Mouse (Mus musculus): ENCODE measurements around the gene Hist2h2ab. TPM values are rescaled to one million over a fixed set of nuclear protein-coding genes. Genes with fewer than 3 reads are reported as not detected.
"Not testable (repeated sequence)": the region's sequence is repeated elsewhere in the genome, so short reads cannot be mapped to it uniquely, and the experiment has no call there.

Hist2h2ab gene
- polyA plus RNA-seq, 1 experiment from 2014 or later = not detected

DNA sequence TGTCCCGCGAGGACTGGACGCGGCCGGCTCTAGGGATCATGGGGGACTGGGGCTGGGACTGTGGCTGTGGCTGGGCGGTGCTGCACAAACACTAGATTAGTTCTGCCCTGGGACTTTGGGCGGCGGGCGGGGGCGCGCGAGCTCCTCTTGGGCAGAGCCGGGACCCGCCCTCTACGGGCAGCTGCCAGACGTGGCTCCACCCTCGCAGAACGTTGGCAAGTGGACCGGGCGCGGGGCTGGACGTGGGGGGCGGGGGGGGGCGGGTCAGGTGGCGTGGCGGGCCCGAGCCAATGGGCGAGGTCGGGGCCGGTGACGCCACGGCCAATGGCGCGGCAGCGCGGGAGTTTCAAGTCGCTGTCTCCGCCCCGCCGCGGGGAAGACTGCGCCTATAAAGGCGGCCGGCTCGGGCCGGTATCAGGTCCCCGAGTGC lies 26.8 kb downstream of the Hist2h2ab start, which contains the start of gene Hist2h3c1:
Hist2h3c1 (plus strand) TSS at position 259 of the 430 bp plus-strand sequence.
- WGBS = no CpG with 5 or more reads among the region's 47 CpGs
- H3K4me1 ChIP-seq = peaks cover 64% of the 10 kb centered on the region
- H3K36me3 ChIP-seq (replicated peaks); H3K9me3 ChIP-seq; H3K27me3 ChIP-seq (ENCODE audit: poor library complexity, severe bottlenecking); DNase-seq (ENCODE audit: extremely low spot score, low spot score): not testable (repeated sequence)
- H3K27ac ChIP-seq = peak within 1 kb of the TSS; percentile 91
- peak within 1 kb of the TSS; percentile 57 for H3K4me3 ChIP-seq

DNA sequence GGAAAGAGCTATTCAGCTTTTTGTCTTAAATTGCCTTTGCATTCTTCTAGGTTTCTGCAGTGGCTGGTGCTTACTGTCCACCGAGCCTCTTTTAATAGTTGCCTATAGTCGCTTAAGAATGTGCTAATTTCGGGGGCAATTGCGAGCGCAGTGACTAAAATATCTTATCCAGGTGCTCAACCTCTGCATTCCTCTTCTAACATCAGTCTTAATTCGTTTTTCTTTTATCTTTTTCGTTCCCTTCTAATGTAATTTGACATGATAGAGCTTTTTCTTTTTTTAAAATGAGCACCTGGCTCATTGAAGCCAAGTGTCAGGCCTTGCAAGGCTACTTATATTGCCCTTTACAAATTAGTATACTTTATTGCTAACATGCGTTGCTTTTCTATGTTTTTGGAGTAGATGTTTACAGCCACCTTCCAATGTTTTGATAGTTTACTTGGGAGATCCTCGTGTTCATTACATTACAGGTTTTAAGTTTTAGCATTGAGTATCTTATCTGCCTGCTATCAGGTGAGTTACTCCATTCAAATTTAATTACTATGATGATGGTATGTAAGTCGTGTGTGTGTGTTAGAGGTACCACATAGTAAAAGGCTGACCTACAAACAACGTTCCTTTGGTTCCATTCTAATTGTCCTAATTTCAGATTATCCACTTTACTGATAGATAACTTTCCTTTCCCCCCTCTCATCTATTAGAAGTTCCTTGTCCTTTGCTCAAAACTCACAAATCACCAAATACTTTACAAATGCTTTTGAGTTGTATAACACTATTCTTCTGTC lies 27.9 kb downstream of the Hist2h2ab start:
- no peak for DNase-seq (ENCODE audit: extremely low spot score, low spot score)
- peaks cover 61% of the 10 kb centered on the region for H3K4me1 ChIP-seq
- no peaks in the 10 kb centered on the region for H3K9me3 ChIP-seq

DNA sequence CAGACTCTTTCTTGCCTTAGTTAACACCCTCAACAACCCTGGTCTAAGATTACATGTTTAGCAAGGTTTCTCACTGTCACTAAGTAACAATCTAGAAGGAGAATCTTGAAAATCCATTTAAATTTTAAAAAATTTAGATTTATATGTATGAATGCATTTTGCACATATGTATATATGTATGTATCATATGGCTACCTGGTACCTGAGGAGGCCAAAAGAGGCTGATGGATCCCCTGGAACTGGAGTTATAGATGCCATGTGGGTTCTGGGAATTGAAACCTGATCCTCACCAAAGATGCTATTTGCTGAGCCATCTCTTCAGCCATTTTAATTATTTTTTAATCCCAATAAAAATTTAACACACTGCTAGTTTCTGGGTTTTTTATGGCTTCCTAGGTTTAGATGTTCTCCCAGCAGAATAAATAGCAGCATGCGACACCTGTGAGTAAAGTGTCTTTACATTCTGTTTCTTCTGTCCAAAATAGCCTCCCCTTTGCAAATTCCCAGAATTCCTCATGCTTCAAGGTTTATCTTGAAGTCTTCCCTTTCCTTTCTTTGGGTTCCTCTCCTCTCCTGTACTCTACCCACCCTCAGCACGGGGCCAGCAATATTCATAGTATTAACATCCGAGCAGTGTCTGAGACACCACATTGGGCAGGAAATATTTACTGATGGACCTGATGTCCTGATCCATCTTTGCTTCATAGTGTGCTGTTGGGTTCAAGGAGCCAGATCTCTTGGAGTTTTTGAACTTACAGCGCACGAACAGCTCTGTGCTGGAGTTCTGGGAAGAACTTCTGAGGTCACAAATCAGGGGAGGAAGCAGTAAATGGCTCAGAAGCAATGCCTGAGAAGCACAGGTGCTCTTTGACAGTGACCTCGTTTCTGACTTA lies 28.7 kb downstream of the Hist2h2ab start:
- Histone ChIP-seq H3K27ac (peak overlapping the region; percentile 91), H3K27me3 (ENCODE audit: poor library complexity, severe bottlenecking) (no peaks in the 10 kb centered on the region), H3K4me3 (peak overlapping the region; percentile 57), H3K9me3 (no peaks in the 10 kb centered on the region), H3K4me1 (peaks cover 54% of the 10 kb centered on the region), H3K36me3 (replicated peaks) (no peaks in the 10 kb centered on the region)
- 59% methylated on average over 6 of the region's 6 CpGs for WGBS
- DNase-seq (ENCODE audit: extremely low spot score, low spot score) = peak; percentile 34

More for the DNA sequence above, 27.9 kb downstream of the Hist2h2ab start:
- Histone ChIP-seq H3K27ac (peak overlapping the region; percentile 91), H3K27me3 (ENCODE audit: poor library complexity, severe bottlenecking) (no peaks in the 10 kb centered on the region), H3K4me3 (peak overlapping the region; percentile 57), H3K36me3 (replicated peaks) (no peaks in the 10 kb centered on the region)
- WGBS = 2% methylated on average over 11 of the region's 11 CpGs

DNA sequence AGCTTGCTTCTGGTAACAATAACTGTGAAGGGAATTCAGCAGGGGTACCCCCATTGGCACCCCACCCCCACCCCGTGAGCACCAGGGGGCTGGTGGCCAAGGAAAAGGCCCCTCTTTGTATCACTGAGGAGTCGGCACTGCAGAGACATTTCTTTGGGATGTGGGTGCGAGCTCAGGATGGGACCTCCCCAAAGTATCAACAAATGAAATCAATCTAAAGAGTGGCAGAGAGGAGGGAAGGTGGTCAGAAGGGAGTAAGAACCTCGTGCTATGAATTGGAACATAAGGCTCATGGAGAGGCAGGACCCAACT lies 29.3 kb downstream of the Hist2h2ab start:
- H3K4me3 ChIP-seq = peak overlapping the region; percentile 57
- no peaks in the 10 kb centered on the region for H3K27me3 ChIP-seq (ENCODE audit: poor library complexity, severe bottlenecking)
- H3K36me3 ChIP-seq (replicated peaks) = no peaks in the 10 kb centered on the region
- H3K27ac ChIP-seq = peak overlapping the region; percentile 91
- 59% methylated on average over 4 of the region's 4 CpGs for WGBS
- H3K9me3 ChIP-seq = no peaks in the 10 kb centered on the region
- DNase-seq (ENCODE audit: extremely low spot score, low spot score) = no peak
- peaks cover 48% of the 10 kb centered on the region for H3K4me1 ChIP-seq

DNA sequence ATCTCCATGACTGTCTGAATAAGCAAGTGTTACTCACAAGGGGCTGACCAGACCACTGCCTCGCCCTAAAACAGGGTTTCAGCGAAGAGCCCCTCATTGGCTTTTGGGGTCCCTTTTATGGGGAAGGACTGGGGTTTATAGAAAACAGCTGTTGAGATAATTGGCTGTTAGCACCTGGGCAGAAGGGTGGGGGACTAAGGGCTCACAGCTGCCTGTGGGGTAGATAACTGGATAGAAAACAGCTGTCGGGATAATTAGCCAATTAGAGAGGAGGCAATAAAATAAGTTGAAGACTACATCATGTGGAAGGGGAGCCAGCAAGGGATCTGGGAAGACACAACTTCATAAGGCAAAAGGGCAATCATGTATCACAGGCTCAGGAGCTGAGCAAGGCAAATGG lies 31.2 kb downstream of the Hist2h2ab start:
- DNase-seq (ENCODE audit: extremely low spot score, low spot score) = no peak
- H3K27ac ChIP-seq = peak overlapping the region; percentile 71
- H3K4me3 ChIP-seq = no peak overlapping the region
- no peaks in the 10 kb centered on the region for H3K27me3 ChIP-seq (ENCODE audit: poor library complexity, severe bottlenecking)
- H3K4me1 ChIP-seq = peaks cover 47% of the 10 kb centered on the region
- H3K9me3 ChIP-seq = no peaks in the 10 kb centered on the region
- no peaks in the 10 kb centered on the region for H3K36me3 ChIP-seq (replicated peaks)
- 73% methylated on average over 3 of the region's 3 CpGs for WGBS

DNA sequence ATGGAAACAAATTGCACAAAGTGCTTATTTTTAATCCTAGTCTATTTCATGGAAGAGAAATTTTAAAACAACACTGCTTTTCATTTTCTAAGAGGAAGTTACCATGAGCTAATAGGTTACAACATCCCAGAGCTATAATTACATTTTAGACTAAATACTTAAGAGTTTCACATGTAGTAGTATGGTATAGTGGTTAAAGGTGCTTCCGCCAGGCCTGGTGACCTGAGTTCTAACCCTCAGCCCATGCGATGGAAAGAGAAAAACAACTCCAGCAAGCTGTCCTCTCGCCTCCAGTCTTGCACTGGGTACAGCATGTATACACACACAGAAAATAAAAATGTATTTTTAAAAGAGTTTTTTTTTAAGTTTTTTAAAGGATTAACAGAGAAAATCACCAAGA lies 32.1 kb downstream of the Hist2h2ab start:
- Histone ChIP-seq H3K4me3 (no peak overlapping the region), H3K27ac (no peak overlapping the region), H3K4me1 (peaks cover 47% of the 10 kb centered on the region), H3K9me3 (no peaks in the 10 kb centered on the region), H3K27me3 (ENCODE audit: poor library complexity, severe bottlenecking) (no peaks in the 10 kb centered on the region), H3K36me3 (replicated peaks) (no peaks in the 10 kb centered on the region)
- WGBS = 91% methylated on average over 3 of the region's 3 CpGs
- no peak for DNase-seq (ENCODE audit: extremely low spot score, low spot score)

DNA sequence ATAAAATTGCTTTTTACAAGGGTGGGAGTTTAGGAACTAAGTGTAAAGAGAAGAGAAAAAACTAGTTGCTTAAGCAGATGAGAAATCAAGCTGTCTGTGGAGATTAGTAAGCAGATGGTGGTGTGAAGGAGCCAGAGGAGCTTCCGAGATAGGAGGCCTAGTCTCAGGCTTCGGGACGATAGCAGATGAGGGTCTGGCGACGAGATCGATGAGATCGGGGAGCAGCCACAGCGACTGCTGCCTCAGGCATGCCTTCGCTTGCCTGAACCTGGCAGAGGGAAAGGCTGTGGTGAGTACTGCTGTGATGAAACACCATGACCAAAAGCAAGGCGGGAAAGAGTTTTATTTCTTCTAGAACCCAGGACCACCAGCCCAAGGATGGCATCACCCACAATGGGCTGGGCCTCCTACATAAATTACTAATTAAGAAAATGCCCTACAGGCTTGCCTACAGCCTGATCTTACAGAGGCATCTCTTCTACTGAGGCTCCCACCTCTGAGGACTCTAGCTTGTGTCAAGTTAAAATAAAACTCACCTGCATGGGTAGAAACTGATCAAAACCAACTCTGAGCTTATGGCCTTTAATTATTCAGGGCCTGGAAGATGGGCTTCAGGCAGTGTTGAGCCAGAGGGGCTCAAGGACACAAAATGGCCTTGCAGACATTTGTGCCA lies 35.2 kb downstream of the Hist2h2ab start:
- DNase-seq (ENCODE audit: extremely low spot score, low spot score) = no peak
- Histone ChIP-seq H3K9me3 (no peaks in the 10 kb centered on the region), H3K4me3 (no peak overlapping the region), H3K36me3 (replicated peaks) (no peaks in the 10 kb centered on the region), H3K4me1 (peaks cover 22% of the 10 kb centered on the region), H3K27ac (peak overlapping the region; percentile 54), H3K27me3 (ENCODE audit: poor library complexity, severe bottlenecking) (no peaks in the 10 kb centered on the region)
- 54% methylated on average over 10 of the region's 10 CpGs for WGBS

DNA sequence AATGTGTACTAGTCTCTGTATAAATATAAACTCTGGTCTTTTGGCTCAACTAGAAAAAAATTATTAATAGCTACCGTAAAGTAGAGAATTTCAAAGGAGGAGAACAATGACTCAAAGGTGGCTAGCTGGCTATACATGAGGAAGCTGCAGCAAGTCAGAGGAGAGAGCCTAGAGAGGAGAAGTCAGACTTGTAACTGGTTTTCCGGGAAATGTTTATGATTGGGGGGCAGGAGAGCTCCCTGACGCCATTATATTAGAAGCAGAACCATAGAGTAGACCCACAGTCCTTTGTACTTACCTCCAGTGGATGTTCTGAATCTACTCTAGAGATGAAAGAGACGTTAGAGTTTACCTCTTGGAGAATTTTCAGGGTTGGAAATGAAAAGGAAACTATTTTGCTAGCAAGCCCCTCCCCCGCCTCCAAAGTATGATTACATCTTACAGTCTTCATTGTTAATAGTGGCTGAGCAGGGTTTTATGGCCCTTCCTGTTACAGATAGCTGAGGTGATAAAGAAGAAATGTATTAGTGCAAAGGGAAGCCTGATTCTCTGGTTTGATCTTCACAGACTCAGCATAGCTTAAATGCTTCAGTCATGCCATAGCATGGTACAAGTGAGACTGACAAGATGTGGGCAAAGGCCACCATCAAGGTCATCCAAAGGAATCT lies 36.4 kb downstream of the Hist2h2ab start:
- Histone ChIP-seq H3K9me3 (no peaks in the 10 kb centered on the region), H3K4me1 (peaks cover 11% of the 10 kb centered on the region), H3K27ac (peak overlapping the region; percentile 3; the same call in 1 of the 2 replicates), H3K36me3 (replicated peaks) (no peaks in the 10 kb centered on the region), H3K4me3 (no peak overlapping the region), H3K27me3 (ENCODE audit: poor library complexity, severe bottlenecking) (no peaks in the 10 kb centered on the region)
- 84% methylated on average over 5 of the region's 5 CpGs for WGBS
- DNase-seq (ENCODE audit: extremely low spot score, low spot score) = no peak

DNA sequence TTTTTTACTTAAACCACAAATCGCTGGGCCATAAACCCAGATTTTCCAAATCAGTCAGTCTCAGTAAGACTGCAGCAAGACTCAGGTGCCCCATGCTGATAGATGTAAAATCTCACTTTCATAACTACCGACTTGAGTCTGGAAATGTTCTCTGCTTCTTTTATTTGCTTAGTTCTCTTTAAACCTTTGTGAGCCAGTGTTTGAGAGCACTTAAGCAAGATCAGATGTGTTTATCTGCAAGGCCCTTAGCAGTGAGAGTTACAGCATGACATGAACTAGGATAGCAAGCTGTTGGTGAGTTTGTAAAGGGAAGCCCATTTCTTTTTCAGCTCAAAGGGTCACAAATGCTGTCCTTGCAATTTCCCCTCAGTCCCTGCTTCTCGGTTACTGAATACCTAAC lies 37.5 kb downstream of the Hist2h2ab start:
- no peak for DNase-seq (ENCODE audit: extremely low spot score, low spot score)
- Histone ChIP-seq H3K27me3 (ENCODE audit: poor library complexity, severe bottlenecking) (no peaks in the 10 kb centered on the region), H3K36me3 (replicated peaks) (no peaks in the 10 kb centered on the region), H3K4me1 (peaks cover 22% of the 10 kb centered on the region), H3K27ac (no peak overlapping the region), H3K9me3 (no peaks in the 10 kb centered on the region), H3K4me3 (no peak overlapping the region)
- 81% methylated on average over 3 of the region's 3 CpGs for WGBS

DNA sequence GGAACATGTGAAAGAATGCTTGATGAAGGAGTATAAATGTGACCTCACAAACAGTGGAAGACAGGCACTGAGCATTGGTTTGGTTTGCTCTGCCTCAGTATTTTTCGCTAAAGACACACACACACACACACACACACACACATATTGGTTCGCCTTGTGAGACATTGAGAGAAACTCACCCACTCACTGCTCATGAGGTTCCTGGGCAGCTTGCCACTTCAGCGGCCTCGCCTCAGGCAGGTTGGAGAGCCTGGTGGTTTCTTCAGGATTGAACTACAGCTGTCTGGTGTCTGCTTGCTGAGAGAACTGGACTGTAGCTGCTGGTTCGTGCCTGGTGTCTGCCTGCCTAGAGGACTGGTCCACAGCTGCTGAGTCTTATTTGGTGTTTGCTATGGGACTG lies 40.6 kb downstream of the Hist2h2ab start:
- peaks cover 41% of the 10 kb centered on the region for H3K4me1 ChIP-seq
- H3K27me3 ChIP-seq (ENCODE audit: poor library complexity, severe bottlenecking) = no peaks in the 10 kb centered on the region
- H3K36me3 ChIP-seq (replicated peaks) = no peaks in the 10 kb centered on the region
- no peaks in the 10 kb centered on the region for H3K9me3 ChIP-seq
- H3K4me3 ChIP-seq = no peak overlapping the region
- DNase-seq (ENCODE audit: extremely low spot score, low spot score) = no peak
- peak overlapping the region; percentile 35; the same call in 1 of the 2 replicates for H3K27ac ChIP-seq
- 89% methylated on average over 5 of the region's 5 CpGs for WGBS

DNA sequence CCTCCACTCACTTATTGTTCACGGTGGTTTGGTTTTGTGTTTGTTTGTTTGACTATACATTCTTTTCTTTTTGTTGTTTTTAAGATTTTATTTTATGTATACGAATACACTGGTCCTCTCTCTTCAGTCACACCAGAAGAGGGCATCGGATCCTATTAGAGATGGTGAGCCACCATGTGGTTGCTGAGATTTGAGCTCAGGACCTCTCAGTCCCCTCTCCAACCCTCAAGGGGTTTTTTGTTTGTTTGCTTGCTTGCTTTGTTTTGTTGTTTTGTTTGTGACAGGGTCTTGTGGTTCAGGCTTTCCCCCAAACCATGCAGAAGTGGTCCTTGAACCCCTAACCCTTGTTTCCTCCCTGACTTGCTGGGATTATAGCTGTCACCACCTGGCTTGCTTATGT lies 42.0 kb downstream of the Hist2h2ab start:
- Histone ChIP-seq H3K36me3 (replicated peaks) (no peaks in the 10 kb centered on the region), H3K4me1 (peaks cover 39% of the 10 kb centered on the region), H3K27ac (peak overlapping the region; percentile 93), H3K27me3 (ENCODE audit: poor library complexity, severe bottlenecking) (no peaks in the 10 kb centered on the region), H3K9me3 (no peaks in the 10 kb centered on the region), H3K4me3 (peak overlapping the region; percentile 63)
- DNase-seq (ENCODE audit: extremely low spot score, low spot score) = no peak
- 65% methylated on average over 3 of the region's 3 CpGs for WGBS

DNA sequence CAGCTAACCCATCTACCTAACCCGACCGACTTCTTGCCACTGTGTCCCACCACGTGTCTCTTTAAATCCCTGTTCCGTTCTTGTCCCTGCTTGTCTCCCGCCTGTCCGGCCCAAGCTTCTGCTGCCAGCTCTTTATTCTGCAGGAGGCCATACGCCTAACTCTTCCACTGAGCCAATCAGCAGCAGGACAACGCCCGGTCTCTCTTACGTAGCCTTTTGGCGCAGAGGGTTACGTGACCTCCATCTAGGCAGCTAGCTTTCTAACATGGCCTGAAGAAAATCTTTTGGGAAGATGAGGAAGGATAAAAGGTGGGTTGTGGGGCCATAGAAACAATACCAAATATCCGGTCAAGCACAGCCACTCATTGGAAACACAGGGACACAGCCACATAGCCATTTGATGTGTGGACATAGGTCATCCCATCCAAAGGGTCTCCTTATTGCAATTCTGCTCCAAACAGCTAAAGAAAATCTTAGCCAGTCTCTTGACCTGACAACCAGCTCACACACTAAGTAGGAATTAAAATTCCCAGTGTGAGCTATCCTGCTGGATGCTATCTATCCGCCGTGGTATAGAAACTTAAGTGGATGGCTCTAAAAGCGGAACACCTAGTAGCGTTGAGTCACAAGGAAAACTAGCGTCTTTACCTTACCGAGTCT lies 42.7 kb downstream of the Hist2h2ab start:
- no peaks in the 10 kb centered on the region for H3K36me3 ChIP-seq (replicated peaks)
- peaks cover 47% of the 10 kb centered on the region for H3K4me1 ChIP-seq
- peak overlapping the region; percentile 93 for H3K27ac ChIP-seq
- under 1% methylated on average over 19 of the region's 19 CpGs for WGBS
- no peaks in the 10 kb centered on the region for H3K27me3 ChIP-seq (ENCODE audit: poor library complexity, severe bottlenecking)
- peak overlapping the region; percentile 63 for H3K4me3 ChIP-seq
- H3K9me3 ChIP-seq = no peaks in the 10 kb centered on the region
- peak; percentile 86 for DNase-seq (ENCODE audit: extremely low spot score, low spot score)

Measured in forebrain, embryonic 10.5 days (tissue).